Mouse (Mus musculus): Measurements from ENCODE around the gene Dek. TPM values are rescaled to one million over a fixed set of nuclear protein-coding genes. Genes with fewer than 3 reads are reported as not detected.

Dek gene
- total and polyA plus RNA-seq, 3 experiments = 97.9 to 5,191 (median 207) TPM

DNA sequence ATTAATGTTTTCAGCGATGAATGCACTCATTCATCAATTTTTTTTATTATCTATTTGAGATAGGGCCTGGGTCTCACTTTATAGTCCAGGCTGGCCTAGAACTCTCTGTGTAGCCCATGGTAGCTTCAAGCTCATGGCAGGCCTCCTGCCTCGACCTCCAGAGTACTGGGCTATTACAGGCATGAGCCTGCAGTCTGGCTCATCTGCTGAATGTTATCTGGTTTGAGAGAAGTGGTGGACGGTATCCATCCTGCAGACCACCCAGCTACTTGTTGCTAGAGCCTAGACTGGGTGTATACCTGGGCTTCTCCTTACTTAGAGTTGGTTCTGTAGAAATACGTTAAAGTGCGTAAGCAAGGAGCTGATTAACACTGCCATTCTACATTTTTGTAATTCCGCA, 39.0 kb downstream of the Dek start:
- TF ChIP-seq CTCF (IDR thresholded peaks at IDR 0.05 in 2 of 3, conservative IDR thresholded peaks at IDR 0.05 in 1 of 3; ENCODE audit: control insufficient read depth in 1 of 3, insufficient read depth in 1 of 3, low read depth in 2 of 3, low read length in 3 of 3, poor library complexity in 1 of 3, severe bottlenecking in 1 of 3) (no peak), MAX (IDR thresholded peaks at IDR 0.05; ENCODE audit: low read length) (no peak), MAFK (IDR thresholded peaks at IDR 0.05; ENCODE audit: borderline replicate concordance, low read depth, low read length) (no peak), TAL1 (IDR thresholded peaks at IDR 0.05; ENCODE audit: low read length) (no peak), CHD1 (IDR thresholded peaks at IDR 0.05; ENCODE audit: low read depth, low read length) (no peak), ZMIZ1 (IDR thresholded peaks at IDR 0.05; ENCODE audit: low read depth, low read length) (no peak), RAD21 (IDR thresholded peaks at IDR 0.05; ENCODE audit: low read depth, low read length) (no peak), JUND (IDR thresholded peaks at IDR 0.05; ENCODE audit: low read depth, low read length) (no peak)

DNA sequence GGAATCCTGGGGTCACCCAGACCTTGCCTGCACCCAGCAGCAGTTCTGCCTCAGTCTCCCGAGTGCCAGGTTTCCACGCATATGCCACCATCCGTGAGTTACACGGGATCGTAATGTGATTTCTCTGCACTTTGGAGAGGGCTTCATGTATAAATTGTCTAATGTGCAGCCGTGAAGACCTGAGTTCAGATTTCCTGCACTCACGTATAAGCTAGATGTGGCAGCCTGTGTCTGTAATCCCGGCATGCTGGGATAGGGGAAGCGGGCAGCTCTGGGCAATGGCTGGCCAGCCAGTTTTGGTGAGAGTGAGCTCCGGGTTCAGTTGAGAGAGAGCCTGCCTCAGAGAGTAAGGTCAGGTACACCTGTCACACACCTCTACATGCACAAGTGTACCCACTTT, 39.5 kb downstream of the Dek start:
- no peak for DNase-seq (ENCODE audit: low read depth, low spot score)
- no peak overlapping the region for H3K9ac ChIP-seq (ENCODE audit: control insufficient read depth, low read depth, low read length, poor library complexity, severe bottlenecking)
- no peaks in the 10 kb centered on the region for H3K4me1 ChIP-seq (ENCODE audit: control insufficient read depth in 1 of 2, insufficient read depth in 2 of 2, low read length in 2 of 2)
- H3K36me3 ChIP-seq (ENCODE audit: control insufficient read depth in 1 of 2, insufficient read depth in 2 of 2, low read length in 2 of 2) = no peaks in the 10 kb centered on the region; a peak in 1 of 4 replicates
- H3K79me2 ChIP-seq (ENCODE audit: control insufficient read depth, insufficient read depth, low read length, poor library complexity) = no peaks in the 10 kb centered on the region
- H3K27ac ChIP-seq (ENCODE audit: control insufficient read depth, low read depth, low read length) = no peak overlapping the region
- no peaks in the 10 kb centered on the region for H3K27me3 ChIP-seq (ENCODE audit: control insufficient read depth in 1 of 2, insufficient read depth in 2 of 2, low read length in 2 of 2)
- H3K4me3 ChIP-seq (ENCODE audit: control insufficient read depth in 1 of 2, insufficient read depth in 1 of 2, low read depth in 2 of 2, low read length in 2 of 2) = no peak overlapping the region
- H3K9me3 ChIP-seq (replicated peaks; ENCODE audit: insufficient read depth, low read length) = no peaks in the 10 kb centered on the region
- no peak for TF ChIP-seq MAZ (IDR thresholded peaks at IDR 0.05; ENCODE audit: low read depth, low read length)
- TF ChIP-seq TAL1 (IDR thresholded peaks at IDR 0.05; ENCODE audit: low read length) = no peak

More for the DNA sequence above, 39.0 kb downstream of the Dek start:
- Histone ChIP-seq H3K4me1 (ENCODE audit: control insufficient read depth in 1 of 2, insufficient read depth in 2 of 2, low read length in 2 of 2) (no peaks in the 10 kb centered on the region), H3K27ac (ENCODE audit: control insufficient read depth, low read depth, low read length) (no peak overlapping the region), H3K4me3 (ENCODE audit: control insufficient read depth in 1 of 2, insufficient read depth in 1 of 2, low read depth in 2 of 2, low read length in 2 of 2) (no peak overlapping the region), H3K79me2 (ENCODE audit: control insufficient read depth, insufficient read depth, low read length, poor library complexity) (no peaks in the 10 kb centered on the region), H3K36me3 (ENCODE audit: control insufficient read depth in 1 of 2, insufficient read depth in 2 of 2, low read length in 2 of 2) (no peaks in the 10 kb centered on the region; a peak in 1 of 4 replicates), H3K9me3 (replicated peaks; ENCODE audit: insufficient read depth, low read length) (no peaks in the 10 kb centered on the region), H3K27me3 (ENCODE audit: control insufficient read depth in 1 of 2, insufficient read depth in 2 of 2, low read length in 2 of 2) (no peaks in the 10 kb centered on the region), H3K9ac (ENCODE audit: control insufficient read depth, low read depth, low read length, poor library complexity, severe bottlenecking) (no peak overlapping the region)
- DNase-seq (ENCODE audit: low read depth, low spot score) = no peak

DNA sequence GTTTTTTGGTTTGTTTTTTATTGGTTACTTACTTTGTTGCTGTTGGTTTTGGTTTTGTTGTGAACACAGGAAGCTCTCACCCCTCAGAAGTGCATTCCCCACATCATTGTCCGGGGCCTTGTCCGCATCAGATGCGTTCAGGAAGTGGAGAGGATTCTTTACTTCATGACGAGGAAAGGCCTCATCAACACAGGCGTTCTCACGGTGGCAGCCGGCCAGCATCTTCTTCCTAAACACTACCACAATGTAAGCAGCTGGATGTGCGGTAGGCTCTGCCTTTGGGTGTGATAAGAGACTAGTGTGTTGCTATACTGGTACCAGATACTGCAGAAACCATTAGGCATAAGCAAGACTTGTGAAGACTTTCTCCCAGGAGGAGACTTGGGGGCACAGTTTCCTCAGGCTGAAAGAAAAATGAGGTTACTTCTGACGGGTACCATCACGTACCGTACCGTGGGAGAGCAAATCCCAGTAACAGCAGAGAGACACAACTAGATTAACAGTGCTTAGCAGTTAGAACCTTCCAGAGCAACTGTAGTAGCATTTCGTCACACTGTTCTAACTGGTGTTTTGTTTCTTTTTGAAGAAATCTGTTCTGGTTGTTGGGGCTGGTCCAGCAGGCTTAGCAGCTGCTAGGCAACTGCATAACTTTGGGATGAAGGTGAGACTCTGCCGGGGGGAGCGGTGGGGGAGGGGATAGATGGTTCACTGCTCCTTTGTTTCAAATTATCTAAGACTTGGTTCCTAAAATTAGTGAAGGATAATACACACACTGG, 41.8 kb downstream of the Dek start:
- no peaks in the 10 kb centered on the region for H3K27me3 ChIP-seq (ENCODE audit: control insufficient read depth in 1 of 2, insufficient read depth in 2 of 2, low read length in 2 of 2)
- no peaks in the 10 kb centered on the region; a peak in 1 of 4 replicates for H3K36me3 ChIP-seq (ENCODE audit: control insufficient read depth in 1 of 2, insufficient read depth in 2 of 2, low read length in 2 of 2)
- H3K79me2 ChIP-seq (ENCODE audit: control insufficient read depth, insufficient read depth, low read length, poor library complexity) = no peaks in the 10 kb centered on the region
- DNase-seq (ENCODE audit: low read depth, low spot score) = no peak
- no peak overlapping the region for H3K4me3 ChIP-seq (ENCODE audit: control insufficient read depth in 1 of 2, insufficient read depth in 1 of 2, low read depth in 2 of 2, low read length in 2 of 2)
- H3K9me3 ChIP-seq (replicated peaks; ENCODE audit: insufficient read depth, low read length) = no peaks in the 10 kb centered on the region
- TF ChIP-seq RAD21 (IDR thresholded peaks at IDR 0.05; ENCODE audit: low read depth, low read length) = no peak
- TF ChIP-seq NELFE (IDR thresholded peaks at IDR 0.05; ENCODE audit: low read depth, low read length) = no peak
- TF ChIP-seq CHD1 (IDR thresholded peaks at IDR 0.05; ENCODE audit: low read depth, low read length) = no peak
- TF ChIP-seq ZKSCAN1 (IDR thresholded peaks at IDR 0.05; ENCODE audit: low read depth, low read length) = no peak
- TF ChIP-seq POLR2AphosphoS2 (IDR thresholded peaks at IDR 0.05; ENCODE audit: low read length) = no peak
- TF ChIP-seq KAT2A (conservative IDR thresholded peaks at IDR 0.05; ENCODE audit: low read depth, low read length) = no peak
- H3K4me1 ChIP-seq (ENCODE audit: control insufficient read depth in 1 of 2, insufficient read depth in 2 of 2, low read length in 2 of 2) = no peaks in the 10 kb centered on the region
- no peak overlapping the region for H3K27ac ChIP-seq (ENCODE audit: control insufficient read depth, low read depth, low read length)
- no peak overlapping the region for H3K9ac ChIP-seq (ENCODE audit: control insufficient read depth, low read depth, low read length, poor library complexity, severe bottlenecking)

All from MEL (cell line).